Mouse (Mus musculus): Measurements from ENCODE around the gene Defb22.

The Defb22 gene

GRCm38 (mm10) chr2:152490038-152490437, at the start of gene Defb22:
Defb22 (minus strand) TSS chr2:152490138.
- no peak for DNase-seq (ENCODE audit: low spot score)

- DNase-seq (ENCODE audit: low spot score): no peak
These were observed 28.0 kb upstream of the Defb22 start, which contains the start of gene Defb28 for GRCm38 (mm10) chr2:152517981-152518380. Defb28 (plus strand) TSS chr2:152518255.

- DNase-seq (ENCODE audit: low spot score): no peak
These were observed 26.1 kb upstream of the Defb22 start for GRCm38 (mm10) chr2:152516084-152516483.

- no peak for DNase-seq (ENCODE audit: low spot score)
These were observed 21.7 kb upstream of the Defb22 start, which contains the start of gene Defb26 for GRCm38 (mm10) chr2:152511592-152511991. Defb26 (minus strand) TSS chr2:152511692.

- no peak for DNase-seq (ENCODE audit: low spot score)
These were observed 14.0 kb upstream of the Defb22 start for GRCm38 (mm10) chr2:152503950-152504349.

GRCm38 (mm10) chr2:152500863-152501229, 10.9 kb upstream of the Defb22 start:
- no peak for DNase-seq (ENCODE audit: low spot score)

GRCm38 (mm10) chr2:152500204-152500862, 10.4 kb upstream of the Defb22 start:
- DNase-seq (ENCODE audit: low spot score): peak; percentile 20

- DNase-seq (ENCODE audit: low spot score): no peak
These were observed 8.1 kb upstream of the Defb22 start for GRCm38 (mm10) chr2:152498020-152498419.

- no peak for DNase-seq (ENCODE audit: low spot score)
These were observed 3.2 kb upstream of the Defb22 start for GRCm38 (mm10) chr2:152493151-152493550.

- peak; percentile 50 for DNase-seq (ENCODE audit: low spot score)
These were observed 2.9 kb downstream of the Defb22 start for GRCm38 (mm10) chr2:152487024-152487423.

- DNase-seq (ENCODE audit: low spot score): no peak
These were observed 8.2 kb downstream of the Defb22 start for GRCm38 (mm10) chr2:152481726-152482125.

- no peak for DNase-seq (ENCODE audit: low spot score)
These were observed 9.1 kb downstream of the Defb22 start for GRCm38 (mm10) chr2:152480881-152481280.

- DNase-seq (ENCODE audit: low spot score): no peak
These were observed 13.2 kb downstream of the Defb22 start, which contains the start of gene Defb20 for GRCm38 (mm10) chr2:152476763-152477162. Defb20 (plus strand) TSS chr2:152477063.

GRCm38 (mm10) chr2:152472434-152472833, 17.5 kb downstream of the Defb22 start:
- DNase-seq (ENCODE audit: low spot score): no peak

- DNase-seq (ENCODE audit: low spot score): peak; percentile 33
These were observed 19.0 kb downstream of the Defb22 start for GRCm38 (mm10) chr2:152470973-152471372.

- DNase-seq (ENCODE audit: low spot score): no peak
These were observed 25.3 kb downstream of the Defb22 start, which contains the start of gene Defb23 for GRCm38 (mm10) chr2:152464570-152465150. Defb23 (minus strand) TSS chr2:152464620.

GRCm38 (mm10) chr2:152459241-152459640, 30.7 kb downstream of the Defb22 start:
- DNase-seq (ENCODE audit: low spot score): no peak

- DNase-seq (ENCODE audit: low spot score): no peak
These were observed 37.7 kb downstream of the Defb22 start for GRCm38 (mm10) chr2:152452101-152452781.

GRCm38 (mm10) chr2:152450241-152450640, 39.7 kb downstream of the Defb22 start:
- DNase-seq (ENCODE audit: low spot score): no peak

- DNase-seq (ENCODE audit: low spot score): no peak
These were observed 42.5 kb downstream of the Defb22 start for GRCm38 (mm10) chr2:152447461-152447860.

GRCm38 (mm10) chr2:152446642-152447041, 43.3 kb downstream of the Defb22 start:
- no peak for DNase-seq (ENCODE audit: low spot score)

GRCm38 (mm10) chr2:152443281-152443680, 46.7 kb downstream of the Defb22 start:
- DNase-seq (ENCODE audit: low spot score): no peak

- no peak for DNase-seq (ENCODE audit: low spot score)
These were observed 47.6 kb downstream of the Defb22 start for GRCm38 (mm10) chr2:152442322-152442721.

Data from testis, postnatal 14 days (tissue).